Mouse (Mus musculus): ENCODE measurements around the gene Cdh13. TPM values are rescaled to one million over a fixed set of nuclear protein-coding genes. Genes with fewer than 3 reads are reported as not detected.
"Not testable (repeated sequence)": the region's sequence is repeated elsewhere in the genome, so short reads cannot be mapped to it uniquely, and the experiment has no call there.

Cdh13 gene
- polyA plus RNA-seq, 1 experiment from 2014 or later: 3.5 TPM

DNA sequence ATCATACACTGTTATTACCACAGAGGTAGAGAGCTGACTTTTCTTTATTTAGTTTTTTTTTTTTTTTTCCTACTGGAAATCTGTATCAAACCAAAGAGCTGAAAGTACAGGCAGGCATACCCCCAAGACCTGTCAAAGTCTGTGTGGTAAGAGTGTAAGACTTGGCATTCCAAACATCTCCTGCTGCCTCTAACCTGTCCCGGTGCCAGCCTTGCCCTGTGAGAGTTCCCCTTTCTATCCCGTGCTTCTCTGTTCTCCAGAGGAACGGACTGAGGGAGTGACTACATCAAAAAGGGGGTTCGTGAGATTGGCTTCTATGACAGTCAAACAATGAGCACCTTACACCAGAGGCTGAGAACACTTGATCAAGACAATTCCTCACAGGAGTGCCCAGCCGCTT is 458.2 kb downstream of the Cdh13 start:
- Histone ChIP-seq H3K27ac (no peak overlapping the region), H3K9ac (no peak overlapping the region), H3K4me3 (no peak overlapping the region), H3K4me1 (no peaks in the 10 kb centered on the region), H3K9me3 (no peaks in the 10 kb centered on the region), H3K4me2 (no peak overlapping the region), H3K36me3 (no peaks in the 10 kb centered on the region), H3K27me3 (no peaks in the 10 kb centered on the region)
- WGBS: 86% methylated on average over 5 of the region's 5 CpGs
- no peak for ATAC-seq (ENCODE audit: borderline replicate concordance, extremely low read depth, low FRiP score, low TSS enrichment)

DNA sequence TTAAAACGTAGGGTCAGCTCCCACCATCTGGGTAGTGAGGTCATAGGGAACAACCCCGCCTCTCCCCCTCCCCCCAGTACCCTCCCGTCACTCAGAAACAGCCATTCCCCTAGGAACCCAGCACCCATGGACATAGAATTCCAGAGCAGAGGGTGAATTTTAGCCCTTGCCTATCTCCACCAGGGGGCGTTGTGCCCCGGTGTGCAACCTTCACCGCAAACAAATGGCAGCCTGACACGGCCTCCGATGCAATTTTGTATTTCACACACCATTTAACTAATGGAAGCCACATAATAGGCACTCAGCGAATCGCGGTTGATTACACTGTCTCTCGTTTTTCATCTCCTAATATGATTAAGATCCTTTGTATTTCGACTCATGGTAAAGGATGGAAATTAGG is 461.5 kb downstream of the Cdh13 start:
- H3K4me3 ChIP-seq: no peak overlapping the region
- H3K27me3 ChIP-seq: no peaks in the 10 kb centered on the region
- ATAC-seq (ENCODE audit: borderline replicate concordance, extremely low read depth, low FRiP score, low TSS enrichment): no peak

DNA sequence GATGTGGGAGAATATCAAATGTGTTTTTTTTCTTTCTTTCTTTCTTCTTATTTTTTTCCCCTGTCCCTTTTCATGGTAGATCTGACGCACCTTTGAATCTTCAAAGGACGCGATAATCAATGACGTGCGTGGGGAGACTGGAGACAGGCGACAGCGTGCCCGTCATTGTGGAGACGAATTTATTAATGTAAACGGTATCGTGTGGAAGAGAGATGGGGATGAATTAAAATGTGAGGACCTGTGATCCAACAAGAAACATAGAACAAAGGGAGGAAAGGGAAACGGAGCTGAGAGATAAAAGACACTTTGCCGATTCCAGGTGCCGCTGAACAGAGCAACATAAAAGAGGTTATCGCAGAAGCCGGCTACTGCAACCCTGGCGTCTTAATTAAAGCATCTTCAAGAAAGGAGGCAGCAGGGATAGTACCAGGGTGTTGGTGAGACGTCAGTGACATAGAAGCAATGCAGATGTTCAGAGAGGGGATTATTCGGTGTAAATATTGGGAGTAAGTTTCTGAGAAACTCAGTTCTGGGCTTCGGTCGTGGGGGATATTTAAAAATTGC is 464.6 kb downstream of the Cdh13 start:
- no peaks in the 10 kb centered on the region for H3K4me1 ChIP-seq
- no peaks in the 10 kb centered on the region for H3K36me3 ChIP-seq
- H3K4me2 ChIP-seq: no peak overlapping the region
- H3K9me3 ChIP-seq: no peaks in the 10 kb centered on the region
- no peak overlapping the region for H3K9ac ChIP-seq
- no peak overlapping the region for H3K4me3 ChIP-seq
- no peak for ATAC-seq (ENCODE audit: borderline replicate concordance, extremely low read depth, low FRiP score, low TSS enrichment)
- WGBS: 69% methylated on average over 21 of the region's 21 CpGs
- H3K27ac ChIP-seq: no peak overlapping the region
- no peaks in the 10 kb centered on the region for H3K27me3 ChIP-seq

More for the DNA sequence above, 461.5 kb downstream of the Cdh13 start:
- Histone ChIP-seq H3K9ac (no peak overlapping the region), H3K4me2 (no peak overlapping the region), H3K9me3 (no peaks in the 10 kb centered on the region), H3K36me3 (no peaks in the 10 kb centered on the region), H3K4me1 (no peaks in the 10 kb centered on the region), H3K27ac (no peak overlapping the region)
- 82% methylated on average over 13 of the region's 13 CpGs for WGBS

DNA sequence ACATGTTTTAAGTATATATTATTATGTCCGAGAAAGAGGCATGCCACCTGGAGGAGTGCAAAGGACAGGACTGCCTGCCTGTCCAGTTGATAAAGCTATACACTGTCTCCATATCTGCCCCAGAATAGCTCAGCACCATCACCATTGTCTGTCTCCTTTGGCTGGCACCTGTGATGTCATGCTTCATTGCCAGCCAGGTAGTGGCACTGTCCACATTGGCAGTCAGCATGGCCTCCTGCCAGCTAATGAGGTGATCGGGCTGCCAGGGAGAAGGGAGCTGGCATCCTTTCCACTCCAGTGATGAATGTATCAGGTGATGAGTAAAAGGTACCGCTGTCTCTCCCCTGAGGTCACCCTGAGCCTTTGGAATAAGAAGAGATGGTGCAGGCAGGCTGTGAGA is 465.7 kb downstream of the Cdh13 start:
- Histone ChIP-seq H3K27me3 (no peaks in the 10 kb centered on the region), H3K36me3 (no peaks in the 10 kb centered on the region), H3K4me3 (no peak overlapping the region), H3K4me2 (no peak overlapping the region), H3K4me1 (no peaks in the 10 kb centered on the region), H3K27ac (no peak overlapping the region), H3K9ac (no peak overlapping the region), H3K9me3 (no peaks in the 10 kb centered on the region)
- ATAC-seq (ENCODE audit: borderline replicate concordance, extremely low read depth, low FRiP score, low TSS enrichment): no peak
- WGBS: 91% methylated on average over 3 of the region's 3 CpGs

DNA sequence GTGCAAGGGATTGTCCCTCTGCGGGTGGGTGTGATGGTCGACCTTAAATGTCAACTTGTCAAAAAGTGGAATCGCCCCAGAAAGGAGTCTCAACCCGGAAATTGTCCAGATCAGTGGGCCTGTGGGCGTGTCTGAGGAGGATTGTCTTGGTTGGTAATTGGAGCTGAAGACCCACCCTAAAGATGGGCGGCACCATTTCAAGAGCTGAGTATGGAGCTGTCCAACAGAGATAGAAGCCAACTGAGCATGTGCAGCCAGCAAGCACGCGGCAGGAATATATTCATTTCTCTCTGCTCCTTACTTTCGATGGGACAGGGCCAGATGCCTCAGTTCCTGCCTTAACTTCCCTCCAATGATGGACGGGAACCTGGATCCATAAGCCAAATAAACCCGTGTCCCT is 466.3 kb downstream of the Cdh13 start:
- no peaks in the 10 kb centered on the region for H3K9me3 ChIP-seq
- no peaks in the 10 kb centered on the region for H3K27me3 ChIP-seq
- WGBS: 79% methylated on average over 11 of the region's 11 CpGs
- ATAC-seq (ENCODE audit: borderline replicate concordance, extremely low read depth, low FRiP score, low TSS enrichment): no peak
- H3K36me3 ChIP-seq: no peaks in the 10 kb centered on the region
- H3K4me2 ChIP-seq: no peak overlapping the region
- H3K27ac ChIP-seq: no peak overlapping the region
- H3K9ac ChIP-seq: no peak overlapping the region
- H3K4me1 ChIP-seq: no peaks in the 10 kb centered on the region
- H3K4me3 ChIP-seq: no peak overlapping the region

DNA sequence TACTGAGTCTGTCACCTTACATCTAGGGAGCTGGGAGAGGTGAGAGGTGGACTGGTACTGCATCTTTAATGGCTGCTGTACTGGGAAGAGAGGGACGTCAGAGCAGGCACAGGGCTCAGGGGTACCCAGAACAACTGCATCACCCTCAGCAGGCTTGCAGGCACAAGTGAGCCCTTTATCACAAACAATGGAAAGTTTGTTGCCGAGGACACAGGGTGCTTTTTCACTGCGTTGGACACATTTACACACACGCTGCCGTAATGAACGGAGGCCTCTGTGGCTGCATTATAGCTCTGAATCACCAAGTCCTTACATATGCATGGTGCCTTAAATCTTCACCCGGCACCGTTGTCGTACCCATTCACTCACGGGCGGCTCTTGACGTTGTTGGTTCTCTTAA is 470.2 kb downstream of the Cdh13 start:
- Histone ChIP-seq H3K27me3 (no peaks in the 10 kb centered on the region), H3K36me3 (no peaks in the 10 kb centered on the region), H3K27ac (no peak overlapping the region), H3K4me2 (no peak overlapping the region), H3K4me1 (no peaks in the 10 kb centered on the region), H3K9ac (no peak overlapping the region), H3K4me3 (no peak overlapping the region), H3K9me3 (no peaks in the 10 kb centered on the region)
- 82% methylated on average over 12 of the region's 12 CpGs for WGBS
- no peak for ATAC-seq (ENCODE audit: borderline replicate concordance, extremely low read depth, low FRiP score, low TSS enrichment)

DNA sequence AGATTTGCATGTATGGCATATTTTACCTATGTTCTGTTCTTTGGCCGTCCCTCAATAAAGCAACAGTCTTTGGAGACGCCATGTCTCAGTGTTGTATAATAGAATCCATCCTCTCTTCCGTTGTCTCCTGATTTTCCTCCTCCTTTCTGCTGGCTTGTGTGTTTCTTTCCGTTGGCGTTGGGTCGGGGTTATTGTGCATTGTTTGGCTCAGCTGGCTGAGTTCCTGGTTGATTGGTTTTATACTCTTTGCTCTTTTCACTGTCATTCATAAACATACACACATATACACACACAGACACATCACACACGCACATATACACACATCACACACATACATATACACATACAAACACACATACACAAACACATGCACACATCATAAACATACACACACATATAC is 470.6 kb downstream of the Cdh13 start:
- no peaks in the 10 kb centered on the region for H3K36me3 ChIP-seq
- H3K4me1 ChIP-seq: no peaks in the 10 kb centered on the region
- no peak overlapping the region for H3K27ac ChIP-seq
- H3K9me3 ChIP-seq: no peaks in the 10 kb centered on the region
- no peak overlapping the region for H3K4me2 ChIP-seq
- H3K4me3 ChIP-seq: no peak overlapping the region
- H3K27me3 ChIP-seq: no peaks in the 10 kb centered on the region
- WGBS: 71% methylated on average over 7 of the region's 7 CpGs
- no peak overlapping the region for H3K9ac ChIP-seq
- no peak for ATAC-seq (ENCODE audit: borderline replicate concordance, extremely low read depth, low FRiP score, low TSS enrichment)

DNA sequence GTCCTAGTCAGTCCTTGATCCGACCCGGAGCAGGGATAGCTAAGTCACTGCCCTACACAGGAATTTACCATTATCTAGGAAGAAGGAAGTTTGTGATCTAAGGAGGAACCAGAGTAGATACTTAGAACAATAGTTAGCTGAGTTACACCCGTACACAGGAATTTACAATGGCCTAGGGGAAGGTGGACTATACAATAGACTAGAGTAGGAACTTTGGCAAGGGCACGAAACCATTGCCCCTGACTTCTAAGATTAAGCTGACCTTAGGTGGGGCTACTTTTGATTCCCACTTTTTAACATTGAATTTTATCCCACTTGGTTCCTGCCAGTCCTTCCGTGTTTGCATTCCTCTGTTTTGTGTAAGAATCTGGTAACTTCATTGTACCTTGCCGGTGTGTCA is 494.0 kb downstream of the Cdh13 start:
- H3K4me2 ChIP-seq, H3K9me3 ChIP-seq: not testable (repeated sequence)

DNA sequence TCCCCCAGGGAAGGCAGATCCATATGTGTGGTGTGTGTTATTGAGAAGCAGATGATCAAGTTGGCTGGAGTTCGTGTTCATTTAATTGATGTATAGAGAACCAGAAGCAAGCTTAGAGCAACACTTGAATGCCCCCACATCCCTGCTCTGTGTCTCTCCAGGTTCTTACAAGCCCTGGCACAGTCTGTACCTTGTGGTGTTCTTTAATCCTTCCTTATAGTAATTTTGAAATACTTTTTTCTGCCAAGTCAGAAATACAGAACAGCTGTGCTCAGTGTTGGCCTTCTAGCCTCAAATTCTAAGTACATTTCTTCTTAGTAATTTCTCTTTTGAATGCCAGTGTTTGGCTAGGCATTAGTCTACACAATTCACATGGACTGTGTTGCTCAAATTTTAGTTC is 494.8 kb downstream of the Cdh13 start:
- H3K4me2 ChIP-seq: no peak overlapping the region

More for the DNA sequence above, 494.0 kb downstream of the Cdh13 start:
- 89% methylated on average over 6 of the region's 6 CpGs for WGBS
- H3K4me1 ChIP-seq; H3K27ac ChIP-seq; H3K27me3 ChIP-seq; H3K36me3 ChIP-seq; H3K9ac ChIP-seq; H3K4me3 ChIP-seq; ATAC-seq (ENCODE audit: borderline replicate concordance, extremely low read depth, low FRiP score, low TSS enrichment): not testable (repeated sequence)

DNA sequence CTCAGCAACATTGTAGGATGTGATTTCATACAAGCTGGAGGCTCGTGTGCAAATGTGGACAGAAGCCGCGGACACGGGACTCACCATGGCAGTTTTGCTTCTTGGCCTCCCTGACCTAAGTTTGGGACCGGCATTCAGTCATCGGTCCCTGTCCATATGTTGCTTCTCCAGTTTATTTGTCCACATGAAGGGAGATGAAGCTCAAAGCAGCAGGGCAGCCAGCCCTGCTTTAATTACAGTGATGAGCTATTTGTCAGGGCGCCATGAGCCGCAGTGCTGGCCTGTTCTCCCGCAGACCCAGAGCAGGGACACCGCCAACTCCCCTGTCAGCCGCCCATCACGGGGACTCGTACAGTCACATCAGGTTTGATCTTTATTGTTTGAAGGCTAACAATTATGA is 502.1 kb downstream of the Cdh13 start:
- WGBS: 78% methylated on average over 13 of the region's 13 CpGs
- Histone ChIP-seq H3K4me2 (no peak overlapping the region), H3K4me3 (no peak overlapping the region), H3K27ac (no peak overlapping the region), H3K9me3 (no peaks in the 10 kb centered on the region), H3K4me1 (no peaks in the 10 kb centered on the region), H3K9ac (no peak overlapping the region), H3K36me3 (no peaks in the 10 kb centered on the region), H3K27me3 (no peaks in the 10 kb centered on the region)
- no peak for ATAC-seq (ENCODE audit: borderline replicate concordance, extremely low read depth, low FRiP score, low TSS enrichment)

More for the DNA sequence above, 494.8 kb downstream of the Cdh13 start:
- no peak for ATAC-seq (ENCODE audit: borderline replicate concordance, extremely low read depth, low FRiP score, low TSS enrichment)
- H3K27ac ChIP-seq: no peak overlapping the region
- H3K4me1 ChIP-seq: no peaks in the 10 kb centered on the region
- no peaks in the 10 kb centered on the region for H3K27me3 ChIP-seq
- no peak overlapping the region for H3K9ac ChIP-seq
- WGBS: 75% methylated on average over 1 of the region's 1 CpGs
- no peaks in the 10 kb centered on the region for H3K9me3 ChIP-seq
- no peaks in the 10 kb centered on the region for H3K36me3 ChIP-seq
- H3K4me3 ChIP-seq: no peak overlapping the region

DNA sequence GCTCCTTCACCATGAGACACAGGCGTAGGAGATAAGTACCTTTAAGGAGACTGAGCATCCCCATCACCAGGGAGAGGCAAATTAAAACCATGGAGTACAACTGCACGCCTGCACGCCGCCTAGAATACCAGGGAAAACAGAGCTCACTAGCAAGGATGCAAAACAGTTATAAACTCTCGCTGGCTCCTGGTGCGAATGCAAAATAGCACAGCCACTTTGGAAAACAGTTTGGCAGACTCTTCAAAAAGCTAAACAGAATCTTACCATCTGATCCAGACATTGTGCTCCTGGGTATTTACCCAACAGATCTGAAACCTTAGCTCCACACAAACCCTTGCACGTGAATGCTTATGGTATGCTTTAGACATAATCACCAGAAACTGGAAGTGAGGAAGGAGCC is 506.1 kb downstream of the Cdh13 start:
- H3K27ac ChIP-seq: no peak overlapping the region
- no peaks in the 10 kb centered on the region for H3K9me3 ChIP-seq
- no peaks in the 10 kb centered on the region for H3K27me3 ChIP-seq
- no peaks in the 10 kb centered on the region for H3K4me1 ChIP-seq
- no peaks in the 10 kb centered on the region for H3K36me3 ChIP-seq
- no peak for ATAC-seq (ENCODE audit: borderline replicate concordance, extremely low read depth, low FRiP score, low TSS enrichment)
- no peak overlapping the region for H3K4me3 ChIP-seq
- 81% methylated on average over 7 of the region's 7 CpGs for WGBS
- H3K4me2 ChIP-seq: no peak overlapping the region
- no peak overlapping the region for H3K9ac ChIP-seq

DNA sequence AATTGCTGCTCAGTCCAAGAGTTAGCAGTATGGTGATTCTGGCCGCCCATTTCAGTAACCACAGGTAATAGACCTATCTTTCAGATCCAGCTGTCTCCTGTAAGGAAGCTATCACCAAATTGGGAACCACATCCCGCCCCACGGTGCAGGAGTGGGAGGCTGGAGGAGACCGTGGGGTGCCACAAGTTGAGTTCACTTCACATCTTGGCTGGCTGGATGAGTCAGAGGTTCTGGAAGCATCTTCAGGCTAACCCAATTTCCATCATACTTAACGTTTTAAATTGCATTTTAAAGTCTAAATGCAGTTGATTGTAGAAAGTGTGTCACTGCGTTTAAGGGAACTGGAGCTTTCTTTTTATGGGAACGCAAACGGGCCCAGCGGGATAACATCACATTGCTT is 511.4 kb downstream of the Cdh13 start:
- Histone ChIP-seq H3K4me3 (no peak overlapping the region), H3K4me2 (no peak overlapping the region), H3K9ac (no peak overlapping the region), H3K27ac (no peak overlapping the region), H3K9me3 (no peaks in the 10 kb centered on the region), H3K36me3 (no peaks in the 10 kb centered on the region), H3K4me1 (no peaks in the 10 kb centered on the region), H3K27me3 (no peaks in the 10 kb centered on the region)
- 77% methylated on average over 9 of the region's 9 CpGs for WGBS
- ATAC-seq (ENCODE audit: borderline replicate concordance, extremely low read depth, low FRiP score, low TSS enrichment): no peak

DNA sequence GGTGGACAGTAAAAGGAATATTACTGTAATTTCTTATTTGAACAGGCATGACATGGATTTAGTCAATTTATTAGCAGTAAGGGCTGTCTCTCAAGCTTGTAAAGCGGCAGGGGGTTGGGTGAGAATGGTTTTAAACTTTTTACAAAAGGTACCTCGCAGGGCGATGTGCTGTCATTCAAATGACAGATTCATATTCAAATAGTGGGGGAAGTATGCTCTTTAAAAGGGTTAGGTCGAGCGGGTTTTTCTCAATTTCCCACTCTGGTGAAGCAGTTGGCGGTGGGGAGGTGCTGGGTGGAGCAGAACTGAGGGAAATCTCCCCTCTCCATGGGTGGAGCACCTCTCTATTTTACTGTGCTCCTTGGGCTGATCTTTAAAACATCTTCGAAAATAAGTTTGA is 513.0 kb downstream of the Cdh13 start:
- Histone ChIP-seq H3K36me3 (no peaks in the 10 kb centered on the region), H3K9me3 (0 out of 2 replicates have a peak, but pooled peaks cover 5% of the 10 kb centered on the region), H3K4me1 (no peaks in the 10 kb centered on the region), H3K4me3 (no peak overlapping the region), H3K27me3 (no peaks in the 10 kb centered on the region), H3K4me2 (no peak overlapping the region), H3K9ac (no peak overlapping the region), H3K27ac (no peak overlapping the region)
- ATAC-seq (ENCODE audit: borderline replicate concordance, extremely low read depth, low FRiP score, low TSS enrichment): no peak
- WGBS: 55% methylated on average over 7 of the region's 7 CpGs

Data from lung, embryonic 15.5 days (tissue).